19 mouse cellular contexts compared by ENCODE assay signal in the genomic region with DNA sequence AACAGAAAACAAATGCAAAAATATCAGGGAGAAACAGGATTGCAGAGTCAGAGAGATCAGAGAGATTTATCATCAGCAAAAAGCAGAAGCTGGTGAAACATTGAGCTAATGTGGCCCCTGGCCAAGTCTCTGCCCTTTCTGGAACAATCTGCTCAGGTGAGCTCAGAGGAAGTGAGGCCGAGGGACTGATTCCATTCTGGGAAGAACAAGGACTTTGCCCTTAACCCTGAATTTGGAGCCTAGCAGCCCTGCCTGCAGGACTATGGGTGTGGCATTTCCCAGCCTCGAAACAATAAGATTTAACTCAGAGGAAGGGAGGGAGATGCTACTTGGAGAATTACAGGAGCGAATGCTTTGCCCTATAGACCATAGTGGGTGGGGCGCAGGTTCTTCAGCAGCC. TPM values are rescaled to one million over a fixed set of nuclear protein-coding genes. Genes with fewer than 3 reads are reported as not detected.
DNase-seq lines count a peak whose midpoint lies in the region; ATAC-seq and TF ChIP-seq lines count a peak whose summit lies in the region.
"Had no signal": no experiment of that assay in that cellular context is flagged by ENCODE, and none has a peak within 500 bp of the region (broad histone marks: within the 10 kb centered on the region; RNA-seq: fewer than 3 reads in every experiment).

No protein-coding gene starts in this region.

- no peaks in the 10 kb centered on the region for H3K36me3 ChIP-seq in liver, postnatal 0 days (replicated peaks; ENCODE audit: insufficient read depth, low read length)
- no peaks in the 10 kb centered on the region for H3K36me3 ChIP-seq in intestine, embryonic 16.5 days (ENCODE audit: control insufficient read depth, insufficient read depth, low read length)
- no peaks in the 10 kb centered on the region for H3K36me3 ChIP-seq in stomach, postnatal 0 days (ENCODE audit: control insufficient read depth, insufficient read depth, low read length)
- H3K36me3 ChIP-seq: embryonic facial prominence, embryonic 15.5 days; forebrain, embryonic 12.5 days; G1E; hindbrain, embryonic 13.5 days; liver, embryonic 12.5 days had no signal

- no peak overlapping the region for H3K9ac ChIP-seq in liver, postnatal 0 days (replicated peaks)
- H3K9ac ChIP-seq in intestine, embryonic 16.5 days (ENCODE audit: low read depth, low read length), result no peak overlapping the region
- no peak overlapping the region for H3K9ac ChIP-seq in stomach, postnatal 0 days (ENCODE audit: low read length)
- H3K9ac ChIP-seq: embryonic facial prominence, embryonic 15.5 days; forebrain, embryonic 12.5 days; hindbrain, embryonic 13.5 days; liver, embryonic 12.5 days had no signal

- no peaks in the 10 kb centered on the region for H3K9me3 ChIP-seq in liver, postnatal 0 days (ENCODE audit: low read length)
- H3K9me3 ChIP-seq in intestine, embryonic 16.5 days (ENCODE audit: control insufficient read depth, low read length), result no peaks in the 10 kb centered on the region
- H3K9me3 ChIP-seq in stomach, postnatal 0 days (ENCODE audit: control insufficient read depth, low read length), result no peaks in the 10 kb centered on the region
- H3K9me3 ChIP-seq: embryonic facial prominence, embryonic 15.5 days; forebrain, embryonic 12.5 days; G1E; hindbrain, embryonic 13.5 days; liver, embryonic 12.5 days had no signal

- WGBS in liver, postnatal 0 days (ENCODE audit: insufficient replicate concordance), result 47% methylated on average over 4 of the region's 4 CpGs
- WGBS in intestine, embryonic 16.5 days, result 45% methylated on average over 4 of the region's 4 CpGs
- 52% methylated on average over 4 of the region's 4 CpGs for WGBS in stomach, postnatal 0 days

- peak; percentile 8 for DNase-seq in adrenal gland, postnatal 10 days
- no peak for DNase-seq in adrenal gland, adult 8-10 months
- peak; percentile 62 for DNase-seq in liver, postnatal 0 days
- no peak for DNase-seq in liver
- peak; percentile 68 for DNase-seq in stomach, postnatal 0 days (ENCODE audit: low spot score)
- no peak for DNase-seq in left cerebral cortex, postnatal 14 days (ENCODE audit: low spot score in 2 of 2)
- no peak for DNase-seq in B cell, adult 2 months
- DNase-seq: heart, adult 11 months; midbrain, embryonic 14.5 days; right cerebral cortex, postnatal 14 days; thymus, adult 2 months had no signal

- no peak overlapping the region for H3K4me3 ChIP-seq in liver, postnatal 0 days (ENCODE audit: low read depth, low read length)
- no peak overlapping the region for H3K4me3 ChIP-seq in intestine, embryonic 16.5 days (ENCODE audit: low read length)
- no peak overlapping the region for H3K4me3 ChIP-seq in stomach, postnatal 0 days (ENCODE audit: low read depth, low read length)
- H3K4me3 ChIP-seq: embryonic facial prominence, embryonic 15.5 days; forebrain, embryonic 12.5 days; hindbrain, embryonic 13.5 days; layer of hippocampus, adult 2 months; liver, embryonic 12.5 days had no signal

- no peak overlapping the region for H3K27ac ChIP-seq in liver, postnatal 0 days (ENCODE audit: low read depth)
- peak overlapping the region; percentile 50; the same call in 1 of the 2 replicates for H3K27ac ChIP-seq in intestine, embryonic 16.5 days (ENCODE audit: low read length)
- no peak overlapping the region for H3K27ac ChIP-seq in stomach, postnatal 0 days (replicated peaks)
- H3K27ac ChIP-seq: embryonic facial prominence, embryonic 15.5 days; forebrain, embryonic 12.5 days; hindbrain, embryonic 13.5 days; layer of hippocampus, adult 2 months; liver, embryonic 12.5 days; macrophage had no signal

- H3K4me2 ChIP-seq in liver, postnatal 0 days (ENCODE audit: low read depth, low read length), result no peak overlapping the region
- no peak overlapping the region for H3K4me2 ChIP-seq in intestine, embryonic 16.5 days (ENCODE audit: low read depth, low read length)
- no peak overlapping the region for H3K4me2 ChIP-seq in stomach, postnatal 0 days (replicated peaks; ENCODE audit: low read depth)
- H3K4me2 ChIP-seq: embryonic facial prominence, embryonic 15.5 days; forebrain, embryonic 12.5 days; hindbrain, embryonic 13.5 days; liver, embryonic 12.5 days had no signal

- H3K4me1 ChIP-seq in liver, postnatal 0 days (ENCODE audit: insufficient read depth), result peaks cover 3% of the 10 kb centered on the region; the same call in 1 of the 2 replicates
- peaks cover 7% of the 10 kb centered on the region for H3K4me1 ChIP-seq in intestine, embryonic 16.5 days (ENCODE audit: control insufficient read depth, insufficient read depth, low read length)
- H3K4me1 ChIP-seq in stomach, postnatal 0 days (replicated peaks; ENCODE audit: control insufficient read depth, insufficient read depth), result no peaks in the 10 kb centered on the region
- H3K4me1 ChIP-seq: liver, embryonic 12.5 days had no signal

- intact Hi-C loops in left cerebral cortex, postnatal 14 days (cut with DNase I), result no loop called here

- TF ChIP-seq EP300 in liver, postnatal 0 days (IDR thresholded peaks at IDR 0.05; ENCODE audit: low read depth), result no peak
- no peak for TF ChIP-seq EP300 in stomach, postnatal 0 days (optimal IDR thresholded peaks at IDR 0.05)

- ATAC-seq in liver, postnatal 0 days, result peak; percentile 58; the same call in 1 of the 2 replicates
- ATAC-seq in intestine, embryonic 16.5 days, result peak; percentile 92
- peak; percentile 86 for ATAC-seq in stomach, postnatal 0 days (ENCODE audit: low FRiP score, low TSS enrichment)
- ATAC-seq: liver, embryonic 12.5 days had no signal

- no peaks in the 10 kb centered on the region for H3K27me3 ChIP-seq in liver, postnatal 0 days (ENCODE audit: insufficient read depth, low read length)
- H3K27me3 ChIP-seq in intestine, embryonic 16.5 days (replicated peaks; ENCODE audit: control insufficient read depth, insufficient read depth, low read length), result no peaks in the 10 kb centered on the region
- no peaks in the 10 kb centered on the region for H3K27me3 ChIP-seq in stomach, postnatal 0 days (ENCODE audit: control insufficient read depth, insufficient read depth, low read length)
- H3K27me3 ChIP-seq: embryonic facial prominence, embryonic 15.5 days; hindbrain, embryonic 13.5 days; liver, embryonic 12.5 days had no signal

- TF ChIP-seq CTCF in liver, postnatal 0 days (IDR thresholded peaks at IDR 0.05; ENCODE audit: low read depth), result no peak
- no peak for TF ChIP-seq CTCF in stomach, postnatal 0 days (IDR thresholded peaks at IDR 0.05; ENCODE audit: low read depth)

RNA-seq across cellular contexts. Expression of gene Tbcel, which starts 4.7 kb away (rescaled TPM):
- total RNA-seq in adrenal gland, postnatal 10 days (2021), result 10 to 100 TPM; 42.3 to 47.1 TPM
- 10 to 100 TPM; 62.7 to 75.1 (median 65.4) TPM for total RNA-seq in adrenal gland, adult 8-10 months (2022)
- 7.0 and 7.6 TPM in 2 replicates for polyA plus RNA-seq in liver, postnatal 0 days (2015; fragmentation: Nextera tagmentation; extraction: Ambion mirVana)
- polyA plus RNA-seq in intestine, embryonic 16.5 days (2015; fragmentation: Nextera tagmentation; extraction: Ambion mirVana), result 5.1 and 6.0 TPM in 2 replicates
- 2.9 and 3.0 TPM in 2 replicates for polyA plus RNA-seq in stomach, postnatal 0 days (2015; fragmentation: Nextera tagmentation; extraction: Ambion mirVana)
- 10 to 100 TPM; 47.2 to 53.8 TPM for total RNA-seq in left cerebral cortex, postnatal 14 days (2021)

Comparison
In these comparisons a context has a peak if more than half of its experiments do, and no peak if none do; other contexts are left out.
1. DNase-seq: peak in adrenal gland, postnatal 10 days (single experiment), liver, postnatal 0 days (single experiment) and stomach, postnatal 0 days (single experiment); none in adrenal gland, adult 8-10 months (single experiment), liver (single experiment), left cerebral cortex, postnatal 14 days (0 of 2) and B cell, adult 2 months (0 of 2).
2. Peak in every context shown above with its lines, with median percentiles within 50 percentile points of each other: ATAC-seq.